ENCODE assay signal across 7 mouse cellular contexts in genomic region chr8:46151202-46152062, GRCm38 (mm10). TPM values are rescaled to one million over a fixed set of nuclear protein-coding genes. Genes with fewer than 3 reads are reported as not detected.
A peak's percentile ranks its signal among the peaks of the same experiment; 100 is the strongest.
DNase-seq lines count a peak whose midpoint lies in the region; ATAC-seq and TF ChIP-seq lines count a peak whose summit lies in the region.

TSS of gene Cfap97 (plus strand) at chr8:46151771.

- peak within 1 kb of the TSS; percentile 86 for H3K4me2 ChIP-seq in hindbrain, embryonic 13.5 days

- H3K27ac ChIP-seq in hindbrain, embryonic 13.5 days, result peak within 1 kb of the TSS; percentile 86
- peak within 1 kb of the TSS; percentile 82 for H3K27ac ChIP-seq in small intestine, adult 2 months (ENCODE audit: insufficient read depth, low read depth, low read length)

- WGBS in hindbrain, embryonic 13.5 days, result 2% methylated on average over 59 of the region's 75 CpGs
- WGBS in small intestine, adult 2 months, result 1% methylated on average over 72 of the region's 75 CpGs

- peak; percentile 88 for ATAC-seq in hindbrain, embryonic 13.5 days (ENCODE audit: low FRiP score)

- H3K4me3 ChIP-seq in hindbrain, embryonic 13.5 days, result peak within 1 kb of the TSS; percentile 82
- H3K4me3 ChIP-seq in small intestine, adult 2 months (ENCODE audit: low read depth, low read length), result peak within 1 kb of the TSS; percentile 90

- TF ChIP-seq POLR2A in small intestine, adult 2 months (IDR thresholded peaks at IDR 0.05; ENCODE audit: low read depth, low read length), result 0 out of 2 replicates have a peak, but pooled peaks have one; percentile 17

- peak within 1 kb of the TSS; percentile 92 for H3K9ac ChIP-seq in hindbrain, embryonic 13.5 days

- H3K27me3 ChIP-seq in hindbrain, embryonic 13.5 days, result peaks cover 22% of the 10 kb centered on the region
- H3K27me3 ChIP-seq in small intestine, adult 2 months (ENCODE audit: control insufficient read depth, insufficient read depth, low read length), result no peaks in the 10 kb centered on the region

- no peaks in the 10 kb centered on the region for H3K9me3 ChIP-seq in hindbrain, embryonic 13.5 days

- no peak for TF ChIP-seq CTCF in small intestine, adult 2 months (IDR thresholded peaks at IDR 0.05; ENCODE audit: extremely low read depth, insufficient read length, insufficient replicate concordance, low read depth, low read length)

- peaks cover 20% of the 10 kb centered on the region for H3K4me1 ChIP-seq in hindbrain, embryonic 13.5 days (replicated peaks)
- peaks cover 8% of the 10 kb centered on the region; the same call in 1 of the 2 replicates for H3K4me1 ChIP-seq in small intestine, adult 2 months (ENCODE audit: control insufficient read depth, insufficient read depth, insufficient read length, low read length)

- intact Hi-C loops in left cerebral cortex, postnatal 25 days (cut with DNase I), result loop anchor here (2.0 to 10.0 kb wide), 2 partner anchors 151 to 177 kb away; partner anchors contain the start of genes 1700029J07Rik and Ufsp2

- DNase-seq in T-cell, adult 2 months (ENCODE audit: low spot score), result peak; percentile 23
- peak; percentile 78 for DNase-seq in cerebellum, adult 9-11 months
- peak in 1 of 2 experiments; percentile 29 for DNase-seq in frontal cortex, adult 2 months (ENCODE audit: extremely low spot score in 1 of 2, low spot score in 1 of 2)
- DNase-seq in left cerebral cortex, postnatal 25 days (ENCODE audit: low spot score in 2 of 2), result peak; percentile 51 to 59
- peak; percentile 46 for DNase-seq in mesoderm, embryonic 11.5 days (ENCODE audit: low read depth, low spot score)

- no peaks in the 10 kb centered on the region for H3K36me3 ChIP-seq in hindbrain, embryonic 13.5 days
- H3K36me3 ChIP-seq in small intestine, adult 2 months (ENCODE audit: control insufficient read depth, insufficient read depth, low read length), result no peaks in the 10 kb centered on the region

RNA-seq across cellular contexts. Expression of gene Cfap97, which starts in this region (rescaled TPM):
- polyA plus RNA-seq in frontal cortex, adult 2 months (2012; rRNA removed), result 14.8 and 16.8 TPM in 2 replicates
- 29.2 and 30.5 TPM in 2 replicates for polyA plus RNA-seq in hindbrain, embryonic 13.5 days (2015; fragmentation: Nextera tagmentation; extraction: Ambion mirVana)
- total RNA-seq in left cerebral cortex, postnatal 25 days (2021), result 10 to 100 TPM; 21.4 to 22.8 TPM
- 0.71 and 1.7 TPM in 2 replicates for polyA plus RNA-seq in small intestine, adult 2 months (2012; rRNA removed)
